Mouse (Mus musculus): Measurements from ENCODE around the gene Col11a2.
A peak's percentile ranks its signal among the peaks of the same experiment; 100 is the strongest.

Gene Col11a2

DNA sequence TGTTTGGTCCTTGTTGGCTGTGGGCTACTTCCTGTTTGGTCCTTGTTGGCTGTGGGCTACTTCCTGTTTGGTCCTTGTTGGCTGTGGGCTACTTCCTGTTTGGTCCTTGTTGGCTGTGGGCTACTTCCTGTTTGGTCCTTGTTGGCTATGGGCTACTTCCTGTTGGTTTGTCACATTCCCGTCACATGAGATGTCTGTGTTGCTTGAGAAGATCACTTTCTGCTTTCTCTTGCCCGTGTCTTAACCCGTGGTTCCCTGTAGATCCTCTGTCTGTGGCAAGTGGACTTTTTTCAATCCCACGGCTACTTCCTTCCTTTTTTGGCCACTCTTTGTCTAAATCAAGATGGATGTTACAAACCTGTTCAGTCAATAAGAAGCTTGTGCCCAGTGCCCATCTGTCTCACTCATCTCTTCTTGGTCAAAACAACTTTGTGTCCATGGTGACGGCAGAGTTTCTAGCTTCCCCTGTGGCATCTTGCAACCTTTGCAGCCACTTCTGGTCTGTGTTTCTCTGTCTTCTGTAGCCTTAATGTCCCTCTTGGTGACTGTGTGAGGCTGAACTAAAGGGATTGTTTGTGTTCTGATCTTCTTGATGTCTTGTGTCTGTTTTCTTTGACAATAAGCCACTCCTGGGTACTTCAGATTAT is 8.3 kb downstream of the Col11a2 start:
- peak; percentile 21 for DNase-seq (ENCODE audit: low read depth, low spot score)

DNA sequence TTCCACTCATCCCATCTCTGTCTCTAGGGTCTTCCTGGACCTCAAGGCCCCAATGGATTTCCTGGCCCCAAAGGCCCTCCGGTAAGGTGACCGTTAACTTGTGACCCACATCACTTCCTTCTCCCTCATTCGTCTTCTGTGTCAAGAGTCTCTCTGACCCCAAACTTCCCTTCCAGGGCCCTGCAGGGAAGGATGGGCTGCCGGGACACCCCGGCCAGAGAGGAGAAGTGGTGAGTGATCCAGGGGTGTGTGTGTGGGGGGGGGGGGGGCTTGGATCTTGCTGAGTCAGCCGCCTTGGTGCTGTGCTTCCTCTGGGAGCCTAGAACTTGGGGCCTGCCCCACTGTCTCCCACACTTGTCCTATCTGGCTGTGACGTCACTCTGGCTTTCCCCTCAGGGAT is 18.0 kb downstream of the Col11a2 start:
- no peak for DNase-seq (ENCODE audit: low read depth, low spot score)

GRCm38 (mm10) chr17:34068864-34069263 is 29.6 kb downstream of the Col11a2 start:
- no peak for DNase-seq (ENCODE audit: low read depth, low spot score)

- no peak for DNase-seq (ENCODE audit: low read depth, low spot score)
These were observed 32.9 kb downstream of the Col11a2 start for GRCm38 (mm10) chr17:34072091-34072490.

DNA sequence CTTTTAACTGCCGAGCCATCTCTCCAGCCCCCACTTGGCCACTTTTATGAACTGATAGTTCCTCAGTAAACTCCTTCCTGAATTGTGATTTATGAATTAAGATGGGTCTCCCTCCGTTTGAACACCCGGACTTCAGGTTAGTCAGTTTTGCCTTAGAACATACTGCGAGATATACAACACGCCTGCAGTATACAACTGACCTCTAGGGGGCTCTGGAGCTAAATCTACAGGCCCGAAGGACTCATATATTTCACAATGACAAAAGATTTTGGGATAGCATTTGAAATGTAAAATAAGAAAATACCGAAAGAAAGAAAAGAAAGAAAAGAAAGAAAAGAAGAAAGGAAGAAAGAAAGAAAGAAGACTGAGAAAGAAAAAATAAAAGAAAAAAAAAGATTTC is 36.0 kb downstream of the Col11a2 start:
- DNase-seq (ENCODE audit: low read depth, low spot score), result peak; percentile 79

- DNase-seq (ENCODE audit: low read depth, low spot score), result peak; percentile 82
These were observed 38.3 kb downstream of the Col11a2 start for GRCm38 (mm10) chr17:34077549-34077948.

- DNase-seq (ENCODE audit: low read depth, low spot score), result no peak
These were observed 38.9 kb downstream of the Col11a2 start for GRCm38 (mm10) chr17:34078148-34078547.

- no peak for DNase-seq (ENCODE audit: low read depth, low spot score)
These were observed 39.8 kb downstream of the Col11a2 start for GRCm38 (mm10) chr17:34079002-34079401.

DNA sequence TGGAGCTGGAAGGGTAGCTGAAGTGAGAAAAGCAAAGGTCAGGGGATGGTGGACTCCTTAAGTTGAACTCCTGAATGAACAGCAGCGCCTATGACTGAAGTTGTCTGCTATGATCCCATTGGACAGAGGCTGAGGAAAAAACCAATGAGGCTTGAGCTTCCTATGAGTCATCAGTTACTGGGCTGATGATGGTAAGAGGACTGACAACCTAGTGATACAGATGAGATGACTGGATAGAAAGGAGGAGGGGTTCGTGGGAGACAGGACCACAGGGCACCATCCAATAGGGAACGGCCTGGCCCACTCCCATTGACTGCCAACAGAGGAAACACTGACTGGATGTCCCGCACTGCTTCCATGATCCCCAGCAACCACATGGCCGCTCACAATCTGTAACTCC is 40.4 kb downstream of the Col11a2 start:
- DNase-seq (ENCODE audit: low read depth, low spot score), result peak; percentile 78

GRCm38 (mm10) chr17:34083104-34083503 is 43.9 kb downstream of the Col11a2 start:
- no peak for DNase-seq (ENCODE audit: low read depth, low spot score)

DNA sequence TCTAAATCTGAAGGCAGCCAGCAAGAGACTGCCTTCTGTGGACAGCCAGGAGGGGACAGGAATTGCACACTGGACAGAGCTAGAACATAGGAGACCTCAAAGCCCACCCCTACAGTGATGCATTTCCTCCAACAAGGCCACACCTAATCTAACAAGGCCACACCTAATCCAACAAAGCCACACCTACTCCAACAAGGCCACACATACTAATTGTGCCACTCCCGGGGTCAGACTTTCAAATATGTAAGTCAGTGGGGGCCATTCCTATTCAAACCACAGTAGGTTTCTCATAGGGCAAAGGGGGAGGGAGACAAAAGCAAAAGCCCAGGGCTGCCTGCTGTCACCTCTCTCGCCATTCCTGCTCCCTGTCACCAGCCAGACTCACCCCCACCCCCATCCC is 48.1 kb downstream of the Col11a2 start:
- no peak for DNase-seq (ENCODE audit: low read depth, low spot score)

DNA sequence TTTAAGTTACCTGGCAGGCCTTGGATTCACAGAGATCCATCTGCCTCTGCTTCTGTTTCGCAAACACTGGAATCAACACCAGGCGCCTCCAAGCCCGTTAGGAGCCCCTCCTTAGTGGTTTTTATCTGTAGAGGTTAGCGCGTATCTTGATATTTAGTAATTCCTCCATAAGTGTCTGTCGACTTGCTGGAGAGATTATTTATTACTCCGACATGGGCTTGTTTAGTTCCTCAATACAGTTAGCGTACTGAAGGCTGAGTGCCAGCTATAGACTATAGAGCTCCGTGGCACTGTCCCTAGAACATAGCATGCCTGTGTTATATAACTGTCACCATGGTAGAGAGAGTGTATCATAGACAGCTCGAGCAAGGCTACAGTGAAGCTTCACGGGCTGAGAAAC is 48.9 kb downstream of the Col11a2 start:
- no peak for DNase-seq (ENCODE audit: low read depth, low spot score)

GRCm38 (mm10) chr17:34090923-34091322 is 51.7 kb downstream of the Col11a2 start:
- peak; percentile 63 for DNase-seq (ENCODE audit: low read depth, low spot score)

GRCm38 (mm10) chr17:34092197-34092875 is 53.1 kb downstream of the Col11a2 start, which contains the start of gene H2-Oa:
TSS of gene H2-Oa (plus strand) at chr17:34092340.
- DNase-seq (ENCODE audit: low read depth, low spot score), result peak; percentile 57

DNA sequence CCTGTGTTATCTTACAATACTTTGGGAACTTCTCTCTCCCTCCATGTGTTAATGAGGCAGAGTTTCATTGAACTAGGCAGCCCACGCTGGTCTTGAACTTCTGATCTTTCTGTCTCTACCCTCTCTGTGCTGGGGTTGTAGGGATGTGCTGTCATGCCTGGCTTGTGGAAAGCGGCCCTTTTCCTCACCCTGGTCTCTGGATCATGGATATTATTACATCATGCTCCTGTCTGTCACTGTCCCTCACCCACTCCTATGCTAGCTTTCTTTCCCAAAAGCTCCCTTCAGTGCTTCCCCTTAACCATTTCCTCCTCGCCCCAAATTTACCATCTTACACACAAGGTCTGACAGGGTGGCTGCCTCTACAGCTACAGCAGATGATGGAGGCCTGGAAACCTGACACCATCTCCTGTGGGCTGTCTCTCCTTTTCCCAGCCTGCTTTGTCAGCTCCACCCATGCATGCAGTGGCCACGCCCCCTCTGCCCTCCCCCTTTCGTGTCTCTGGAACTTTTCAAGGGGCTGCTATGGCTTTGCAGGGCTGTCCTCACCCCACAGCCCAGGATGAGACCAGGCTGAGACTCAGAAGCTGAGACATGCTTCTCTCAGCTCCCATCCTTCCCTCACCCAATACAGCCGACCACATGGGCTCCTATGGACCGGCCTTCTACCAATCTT is 54.1 kb downstream of the Col11a2 start:
- DNase-seq (ENCODE audit: low read depth, low spot score), result peak; percentile 15

GRCm38 (mm10) chr17:34094283-34095035 is 55.2 kb downstream of the Col11a2 start:
- peak; percentile 29 for DNase-seq (ENCODE audit: low read depth, low spot score)

DNA sequence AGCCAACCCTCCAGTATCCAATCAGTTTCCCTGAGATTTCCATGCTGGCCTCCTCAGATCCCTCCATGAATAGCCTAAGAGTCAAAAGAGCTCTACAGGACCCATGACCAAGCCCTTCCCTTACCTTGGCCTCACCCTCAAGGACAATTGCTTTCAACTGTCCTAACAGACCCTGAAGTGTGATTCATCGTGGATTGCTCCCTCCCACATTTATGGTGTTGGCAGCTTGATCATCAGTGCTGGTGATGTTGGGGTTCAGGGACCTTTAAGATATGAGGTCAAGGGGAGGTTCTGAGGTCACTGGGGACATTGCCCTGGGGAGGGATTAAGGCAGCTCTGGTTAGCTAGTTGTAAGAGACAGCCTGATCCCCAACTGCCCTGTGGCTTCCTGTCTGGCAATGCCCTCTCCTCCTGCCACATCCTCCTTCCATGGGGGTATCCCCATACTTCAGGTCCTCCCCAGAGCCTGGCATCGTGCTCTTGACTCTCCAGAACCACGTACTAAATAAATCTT is 57.3 kb downstream of the Col11a2 start:
- DNase-seq (ENCODE audit: low read depth, low spot score), result peak; percentile 41

DNA sequence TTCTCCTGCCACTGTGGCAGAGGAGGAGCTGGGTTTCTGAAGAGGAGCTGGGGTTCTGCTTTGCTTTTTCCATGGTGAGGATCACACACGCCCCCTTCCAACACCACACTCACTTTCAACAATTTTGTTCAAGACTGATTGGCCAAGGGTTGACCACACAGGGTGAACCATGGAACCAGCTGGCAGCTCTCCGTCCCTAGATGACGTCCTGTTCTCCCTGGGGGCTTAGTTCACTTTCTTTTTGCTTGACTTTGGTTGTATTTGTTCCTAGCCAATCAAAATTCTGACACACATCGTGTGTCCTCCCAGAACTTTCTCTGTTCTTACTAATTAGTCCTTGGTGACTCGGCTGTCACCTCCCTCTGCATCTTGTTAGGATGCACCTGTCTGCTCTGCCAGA is 58.0 kb downstream of the Col11a2 start:
- peak; percentile 5 for DNase-seq (ENCODE audit: low read depth, low spot score)

DNA sequence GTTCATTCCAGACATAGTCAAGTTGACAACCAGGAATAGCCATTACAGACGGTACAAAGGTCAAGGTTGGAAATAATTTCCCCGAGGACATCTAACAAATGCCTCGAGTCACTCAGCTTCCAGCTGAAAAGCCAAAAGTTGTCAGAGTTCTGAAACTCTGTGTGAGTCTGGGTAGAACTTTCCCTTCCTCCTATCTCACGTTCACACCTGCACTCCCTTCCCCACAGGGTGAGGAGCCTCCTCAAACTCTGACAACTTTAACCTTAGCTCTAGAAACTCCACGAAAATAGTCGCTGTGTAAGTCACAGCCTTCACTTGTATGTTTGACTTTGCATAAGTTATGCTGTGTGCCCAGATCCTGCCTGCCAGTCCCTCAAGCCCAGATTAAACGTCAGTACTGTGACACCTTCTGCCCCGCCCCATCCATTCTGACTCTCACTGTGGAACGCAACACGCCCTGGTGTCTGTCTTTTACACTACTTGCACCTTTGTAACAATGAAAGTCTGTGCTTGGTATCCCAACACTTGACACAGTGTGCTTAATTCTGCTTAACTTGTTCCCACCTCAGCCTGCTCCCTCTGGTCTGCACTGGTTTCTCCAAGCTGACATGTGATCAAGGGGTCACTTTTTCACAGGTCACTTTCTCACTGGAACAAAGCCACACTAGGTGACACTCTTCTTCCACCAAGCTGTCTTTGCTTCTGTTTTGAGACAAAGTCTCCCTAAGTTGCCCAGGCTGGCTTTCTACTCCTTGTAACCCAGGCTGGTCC is 59.7 kb downstream of the Col11a2 start:
- peak; percentile 12 for DNase-seq (ENCODE audit: low read depth, low spot score)

- no peak for DNase-seq (ENCODE audit: low read depth, low spot score)
These were observed 60.3 kb downstream of the Col11a2 start for GRCm38 (mm10) chr17:34099531-34099930.

- no peak for DNase-seq (ENCODE audit: low read depth, low spot score)
These were observed 61.9 kb downstream of the Col11a2 start for GRCm38 (mm10) chr17:34101185-34101584.
